Mouse (Mus musculus) urinary bladder, postnatal 14 days (tissue): Measurements from ENCODE around the gene C5ar2.
"Not testable (repeated sequence)": the region's sequence is repeated elsewhere in the genome, so short reads cannot be mapped to it uniquely, and the experiment has no call there.

Source experiments
- DNase-seq: peaks from one replicate; pipeline ENCODE4 v3.0.0; 2021; ENCODE audit warnings: low spot score

The C5ar2 gene

DNA sequence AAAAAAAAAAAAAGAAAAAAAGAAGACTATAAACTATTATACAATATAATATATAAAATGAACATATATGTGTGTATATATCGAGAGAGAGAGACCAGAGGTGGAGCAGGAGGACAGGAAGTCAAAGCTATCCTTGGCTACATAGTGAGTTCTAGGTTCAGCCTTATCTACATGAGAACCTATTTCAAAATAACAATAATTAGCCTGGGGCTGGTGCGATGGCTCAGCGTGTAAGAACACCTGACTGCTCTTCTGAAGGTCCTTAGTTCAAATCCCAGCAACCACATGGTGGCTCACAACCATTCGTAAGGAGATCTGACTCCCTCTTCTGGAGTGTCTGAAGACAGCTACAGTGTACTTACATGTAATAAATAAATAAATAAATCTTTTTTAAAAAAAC is 12.0 kb upstream of the C5ar2 start:
- DNase-seq: not testable (repeated sequence)

GRCm38 (mm10) chr7:16254195-16254594 is 10.2 kb upstream of the C5ar2 start:
- no peak for DNase-seq

- no peak for DNase-seq
These were observed 6.7 kb upstream of the C5ar2 start for GRCm38 (mm10) chr7:16250687-16251086.

GRCm38 (mm10) chr7:16245958-16246357 is 2.0 kb upstream of the C5ar2 start:
- DNase-seq: no peak

- no peak for DNase-seq
These were observed 1.8 kb downstream of the C5ar2 start for GRCm38 (mm10) chr7:16242198-16242597.

DNA sequence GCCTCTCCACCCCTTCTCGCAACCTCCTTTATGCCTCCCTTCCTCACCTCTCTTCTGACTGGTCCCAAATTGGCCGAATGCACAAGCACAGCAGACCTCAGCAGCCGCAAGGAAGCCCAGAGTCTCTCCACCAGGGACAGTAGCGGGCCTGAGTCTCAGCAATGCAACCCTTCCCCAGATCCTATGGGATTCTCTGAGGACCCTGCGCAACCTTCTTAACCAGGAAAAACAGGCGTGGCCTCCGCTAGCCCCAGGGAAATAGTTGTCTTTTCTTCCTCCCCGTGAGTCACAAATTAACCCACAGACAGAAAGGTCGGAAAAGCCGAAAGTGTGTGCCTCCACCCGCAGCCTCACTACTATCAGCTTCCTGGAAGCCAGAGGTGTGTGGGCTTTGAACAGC is 2.2 kb downstream of the C5ar2 start:
- no peak for DNase-seq

GRCm38 (mm10) chr7:16240978-16241303 is 3.0 kb downstream of the C5ar2 start:
- no peak for DNase-seq

DNA sequence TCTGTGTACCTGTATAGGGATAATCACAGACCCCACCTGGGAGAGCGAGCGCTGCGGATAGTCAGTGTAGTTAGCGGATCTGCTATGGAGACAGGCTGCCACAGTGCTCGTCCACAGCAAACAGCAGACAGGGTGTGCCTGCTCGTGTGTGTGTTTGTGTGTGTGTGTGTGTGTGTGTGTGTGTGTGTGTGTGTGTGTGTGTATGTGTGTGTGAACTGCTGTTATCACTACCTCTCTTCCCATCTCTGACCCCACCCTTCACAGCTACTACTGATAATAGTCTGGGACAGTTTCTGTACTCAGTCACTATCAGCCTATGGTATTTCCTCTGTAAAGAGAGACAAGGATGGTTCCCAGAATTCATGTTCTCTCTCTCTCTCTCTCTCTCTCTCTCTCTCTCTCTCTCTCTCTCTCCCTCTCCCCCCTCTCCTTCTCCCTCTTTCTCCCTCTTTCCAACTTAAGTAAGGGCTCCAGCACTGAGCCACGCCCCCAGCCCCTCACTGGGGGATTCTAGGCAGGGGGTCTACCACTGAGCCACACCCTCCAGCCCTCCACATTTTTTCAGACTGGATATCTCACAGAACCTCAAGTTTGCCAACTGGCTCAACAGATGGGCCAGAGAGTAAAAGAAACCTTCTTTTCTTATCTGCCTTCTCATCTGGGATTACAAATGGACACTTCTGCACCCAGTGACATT is 3.5 kb downstream of the C5ar2 start:
- no peak for DNase-seq

GRCm38 (mm10) chr7:16239554-16239997 is 4.4 kb downstream of the C5ar2 start:
- no peak for DNase-seq

- no peak for DNase-seq
These were observed 14.1 kb downstream of the C5ar2 start for GRCm38 (mm10) chr7:16229869-16230268.

- peak; percentile 95 for DNase-seq
These were observed 22.2 kb downstream of the C5ar2 start, which contains the start of gene Dhx34 for GRCm38 (mm10) chr7:16221582-16222272. Gene Dhx34, minus strand, starts transcription at chr7:16222037.

DNA sequence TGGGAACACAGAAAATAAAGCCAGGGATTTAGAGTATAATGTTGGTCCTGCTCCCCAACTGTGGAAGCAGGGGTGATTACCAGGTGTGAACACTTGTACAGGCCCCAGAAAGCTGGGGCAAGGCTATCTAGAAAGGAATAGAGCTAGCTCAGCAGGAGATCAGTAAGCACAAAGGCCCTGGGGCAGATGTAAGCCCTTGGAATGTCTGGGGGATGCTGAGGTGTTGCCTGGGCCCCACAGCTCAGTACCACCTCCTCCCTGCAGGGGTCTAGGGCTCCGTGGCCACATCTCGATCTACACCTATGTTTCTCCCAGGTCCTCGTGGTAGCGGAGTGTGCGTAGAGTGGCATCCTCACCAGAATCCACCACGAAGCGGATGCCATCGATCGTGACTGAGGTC is 30.0 kb downstream of the C5ar2 start:
- no peak for DNase-seq

DNA sequence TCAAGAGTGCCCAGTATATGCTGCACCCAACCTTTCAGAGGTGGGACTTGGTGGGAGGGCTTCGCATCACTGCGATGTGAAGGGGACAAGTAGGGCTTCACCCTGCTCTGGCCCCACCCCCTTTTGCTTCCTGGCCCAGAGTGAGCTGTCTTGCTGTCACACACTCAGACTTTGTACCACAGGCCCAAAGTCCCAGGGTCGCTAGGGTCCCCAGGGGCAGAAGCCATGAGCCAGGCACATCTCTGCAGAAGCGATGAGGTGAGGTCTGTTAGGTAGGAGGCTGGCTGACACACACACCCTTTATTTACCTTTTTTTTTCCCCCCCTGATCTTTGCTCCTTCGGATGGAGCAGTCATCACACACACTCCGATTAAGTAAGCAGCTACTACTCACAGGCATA is 30.8 kb downstream of the C5ar2 start:
- no peak for DNase-seq

DNA sequence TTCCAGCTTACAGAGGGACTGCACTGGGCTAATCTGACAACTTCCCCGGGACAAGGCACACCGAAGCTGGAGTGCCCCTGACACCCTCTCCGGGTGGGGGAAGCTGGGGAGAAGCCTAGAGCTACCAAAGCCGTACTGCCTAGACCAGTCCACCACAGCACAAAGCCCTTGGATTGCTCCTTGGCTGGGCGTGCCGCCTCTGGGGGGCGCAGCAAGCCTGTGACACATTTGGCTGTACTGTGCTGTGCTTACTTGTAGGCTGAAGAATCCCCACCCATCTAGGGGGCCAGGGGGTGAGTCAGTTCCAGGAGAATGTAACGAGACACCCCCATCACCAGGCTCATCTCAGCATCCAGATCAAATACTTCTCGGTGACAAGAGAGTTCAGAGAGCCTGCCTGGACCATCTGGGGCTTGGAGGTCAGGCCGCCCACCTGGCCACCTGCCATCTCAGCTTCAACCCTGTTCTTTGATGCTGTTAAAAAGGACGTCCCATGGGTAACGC is 33.0 kb downstream of the C5ar2 start:
- peak; percentile 53 for DNase-seq

DNA sequence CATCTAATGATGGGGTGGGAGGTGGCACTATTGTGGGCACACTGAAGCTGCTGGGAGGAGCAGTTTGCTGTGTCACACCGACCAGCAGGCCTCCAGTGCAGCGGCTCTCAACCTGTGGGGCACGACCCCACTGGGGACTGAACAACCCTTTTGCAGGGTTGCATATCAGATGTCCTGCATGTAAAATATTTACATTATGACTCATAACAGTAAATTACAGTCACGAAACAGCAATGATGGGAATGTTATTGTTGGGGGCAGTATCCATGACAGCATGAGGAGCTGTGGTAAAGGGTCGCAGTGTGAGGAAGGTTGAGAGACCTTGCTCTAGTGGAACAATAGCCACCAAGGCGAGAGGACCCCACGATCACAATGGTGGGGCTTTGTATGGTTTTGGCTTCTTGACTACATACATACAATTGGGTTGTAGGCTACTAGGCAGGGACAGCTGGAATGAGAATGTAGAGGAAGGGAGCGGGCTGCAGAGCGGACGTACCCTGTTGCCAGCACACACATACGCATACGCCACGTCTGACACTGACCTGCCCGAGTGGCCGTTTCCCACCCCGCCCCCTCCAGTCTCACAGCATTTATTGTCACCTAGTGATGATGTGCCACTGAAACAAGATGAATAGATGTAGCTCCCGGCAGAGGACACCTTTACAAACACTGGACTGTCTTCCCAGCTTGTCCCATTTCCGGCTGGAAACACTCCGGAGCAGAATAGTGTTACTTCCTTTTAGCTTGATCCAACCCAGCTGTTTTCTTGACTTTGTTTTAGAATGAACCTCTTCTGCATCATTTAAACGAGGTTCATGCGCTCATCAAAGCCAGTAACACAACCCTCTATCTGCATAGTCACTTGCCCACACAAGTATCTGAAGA is 34.9 kb downstream of the C5ar2 start:
- no peak for DNase-seq

DNA sequence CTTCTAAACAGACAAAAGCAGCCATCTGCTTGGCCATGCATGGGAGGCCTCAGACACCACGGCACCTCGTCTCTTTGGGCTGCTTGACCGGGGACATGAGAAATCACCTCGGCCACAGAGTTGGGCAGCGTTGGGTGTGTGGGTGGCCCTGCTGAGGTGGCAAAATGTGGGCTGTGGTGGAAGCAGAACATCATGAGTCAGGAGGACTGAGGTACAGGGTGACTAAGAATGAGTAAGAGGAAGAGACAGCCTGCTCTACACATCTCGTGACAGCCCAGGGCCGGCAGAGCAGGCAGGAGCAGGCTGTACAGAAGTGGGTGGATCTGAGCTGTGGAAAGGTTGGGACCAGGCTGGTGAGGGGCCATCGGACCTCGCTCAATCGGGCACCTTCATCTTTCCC is 36.5 kb downstream of the C5ar2 start:
- DNase-seq: peak; percentile 54

GRCm38 (mm10) chr7:16207076-16207475 is 36.9 kb downstream of the C5ar2 start:
- DNase-seq: no peak

DNA sequence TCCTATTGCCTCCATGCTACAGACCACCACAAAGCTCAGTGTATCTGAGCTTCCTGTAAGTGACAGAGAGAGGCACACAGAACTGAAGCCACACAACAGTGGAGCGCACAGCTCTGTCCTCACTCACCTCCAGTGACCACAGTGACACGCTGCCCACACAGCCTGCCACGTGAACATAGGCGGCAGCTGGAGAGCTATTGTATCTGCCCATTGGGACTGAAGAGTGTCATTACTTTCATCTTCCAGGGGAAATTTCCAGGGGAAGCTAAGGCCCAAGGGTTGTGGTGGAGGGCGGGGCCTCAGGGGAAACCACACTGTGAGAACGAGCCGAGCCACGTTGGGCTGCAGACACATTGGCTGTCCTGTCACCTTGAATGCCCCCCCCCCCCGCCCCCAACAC is 39.2 kb downstream of the C5ar2 start:
- DNase-seq: no peak

DNA sequence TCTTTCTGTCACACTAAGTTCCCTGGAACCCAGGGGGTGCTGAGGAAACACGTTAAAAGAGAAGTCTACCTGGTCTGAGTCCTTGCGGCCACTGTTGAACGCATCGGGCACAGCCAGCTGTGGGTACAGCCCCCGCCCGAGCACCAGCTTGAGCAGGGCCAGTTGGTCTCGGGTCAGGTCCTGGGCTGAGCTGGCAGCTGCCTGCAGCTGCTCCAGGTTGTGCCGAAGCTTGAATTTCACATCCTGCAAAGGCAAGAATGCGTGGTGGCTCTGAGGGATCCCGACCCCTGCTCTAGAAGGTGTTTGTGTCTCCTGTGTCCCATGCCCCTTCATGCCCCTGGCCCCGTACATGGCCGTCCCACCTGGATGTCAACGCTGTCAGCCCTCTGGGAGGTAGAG is 40.5 kb downstream of the C5ar2 start:
- DNase-seq: no peak

- DNase-seq: no peak
These were observed 41.0 kb downstream of the C5ar2 start for GRCm38 (mm10) chr7:16202756-16203504.

DNA sequence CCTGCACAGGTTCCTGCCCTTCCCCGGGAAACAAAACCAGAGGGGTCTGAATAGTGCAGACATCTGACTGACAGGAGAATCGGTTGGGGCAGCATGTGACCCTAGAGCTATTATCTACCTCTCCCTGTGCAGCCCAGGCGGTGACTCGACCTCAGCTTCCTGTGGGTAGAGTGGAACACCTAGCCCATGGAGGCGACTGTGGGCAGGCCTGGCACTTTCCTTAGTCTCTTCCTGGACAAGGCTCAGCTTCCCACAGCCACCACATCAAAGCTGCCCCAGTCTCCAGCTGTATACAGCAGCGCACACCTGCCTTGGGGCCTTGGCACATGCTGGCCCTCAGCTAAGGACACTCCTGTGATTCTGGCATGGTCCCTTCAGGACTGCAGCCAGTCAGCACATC is 42.8 kb downstream of the C5ar2 start:
- DNase-seq: no peak

- DNase-seq: no peak
These were observed 45.4 kb downstream of the C5ar2 start for GRCm38 (mm10) chr7:16198540-16198939.
